Mouse (Mus musculus) embryonic facial prominence, embryonic 12.5 days (tissue): ENCODE data around the gene Tle6. TPM values are rescaled to one million over a fixed set of nuclear protein-coding genes. Genes with fewer than 3 reads are reported as not detected.

ENCODE experiments used
- ATAC-seq: fragments of 200-750 bp; cut with Nextera tagmentation; 2 replicates; pipeline ENCODE4 v1.8.0; 2017; ENCODE audit not compliant: insufficient number of reproducible peaks, insufficient read depth, low FRiP score, low TSS enrichment
- H3K27ac ChIP-seq: fragments of 300-500 bp; sonication (generic); 2 replicates; pipeline ENCODE4 v1.5.1; 2016; ENCODE audit warnings: mild to moderate bottlenecking
- H3K27me3 ChIP-seq: fragments of 300-500 bp; sonication (generic); 2 replicates; pipeline ENCODE4 v1.6.1; 2016; ENCODE audit warnings: mild to moderate bottlenecking, moderate library complexity
- H3K36me3 ChIP-seq: fragments of 300-500 bp; sonication (generic); 2 replicates; pipeline ENCODE4 v1.6.1; 2016; ENCODE audit warnings: mild to moderate bottlenecking
- H3K4me1 ChIP-seq: fragments of 300-500 bp; sonication (generic); 2 replicates; pipeline ENCODE4 v1.6.1; 2016
- H3K4me2 ChIP-seq: fragments of 300-500 bp; sonication (generic); replicated peaks from 2 replicates; pipeline ENCODE4 v1.6.1; 2016; ENCODE audit warnings: mild to moderate bottlenecking, moderate library complexity
- H3K4me3 ChIP-seq: fragments of 300-500 bp; sonication (generic); 2 replicates; pipeline ENCODE4 v1.5.1; 2016; ENCODE audit warnings: mild to moderate bottlenecking
- H3K9ac ChIP-seq: fragments of 300-500 bp; sonication (generic); 2 replicates; pipeline ENCODE4 v1.6.1; 2016; ENCODE audit warnings: mild to moderate bottlenecking, moderate library complexity
- H3K9me3 ChIP-seq: fragments of 300-500 bp; sonication (generic); 2 replicates; pipeline ENCODE4 v1.6.1; 2016; ENCODE audit warnings: mild to moderate bottlenecking, moderate library complexity
- WGBS: fragments of 180-500 bp; shearing (Covaris S2); methylation state at CpG from one replicate; pipeline ENCODE4 v1.1.7; 2016; 5-methylcytosine and 5-hydroxymethylcytosine counted together
- polyA plus RNA-seq: library from polyadenylated mRNA; unstranded; fragments of >200 nt; fragmentation: Nextera tagmentation; extraction: Ambion mirVana; gene quantifications from 2 replicates; pipeline ENCODE4 v1.2.1, GENCODE M21; 2016

The Tle6 gene
- polyA plus RNA-seq, 1 experiment from 2014 or later = 14.4 TPM

DNA sequence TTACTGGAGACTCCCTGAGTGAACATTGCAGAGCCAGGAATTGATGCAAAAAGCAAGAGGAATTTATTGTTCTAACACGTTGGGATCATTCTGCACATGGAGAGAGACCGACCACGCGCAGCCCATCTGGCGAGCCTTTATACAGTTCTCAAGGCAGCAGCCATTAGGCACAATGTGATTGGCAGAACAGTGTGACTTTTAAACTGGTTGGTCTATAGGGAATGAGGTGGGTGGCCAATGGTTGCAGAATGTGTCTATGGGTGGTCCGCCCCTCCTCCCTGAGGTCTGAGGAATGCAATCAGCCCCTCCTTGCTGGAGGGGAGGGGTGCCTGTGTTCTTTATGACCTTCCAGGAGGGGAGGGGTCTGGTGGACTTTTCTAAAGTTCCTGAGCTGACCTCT lies 14.6 kb upstream of the Tle6 start:
- H3K9me3 ChIP-seq = no peaks in the 10 kb centered on the region; the same call in 1 of the 2 replicates
- H3K4me2 ChIP-seq = no peak overlapping the region
- no peak overlapping the region for H3K4me3 ChIP-seq
- ATAC-seq = no peak
- no peak overlapping the region for H3K27ac ChIP-seq
- H3K4me1 ChIP-seq = peaks cover 4% of the 10 kb centered on the region; the same call in 1 of the 2 replicates
- WGBS = 53% methylated on average over 6 of the region's 6 CpGs
- H3K36me3 ChIP-seq = no peaks in the 10 kb centered on the region
- no peak overlapping the region for H3K9ac ChIP-seq
- no peaks in the 10 kb centered on the region for H3K27me3 ChIP-seq

DNA sequence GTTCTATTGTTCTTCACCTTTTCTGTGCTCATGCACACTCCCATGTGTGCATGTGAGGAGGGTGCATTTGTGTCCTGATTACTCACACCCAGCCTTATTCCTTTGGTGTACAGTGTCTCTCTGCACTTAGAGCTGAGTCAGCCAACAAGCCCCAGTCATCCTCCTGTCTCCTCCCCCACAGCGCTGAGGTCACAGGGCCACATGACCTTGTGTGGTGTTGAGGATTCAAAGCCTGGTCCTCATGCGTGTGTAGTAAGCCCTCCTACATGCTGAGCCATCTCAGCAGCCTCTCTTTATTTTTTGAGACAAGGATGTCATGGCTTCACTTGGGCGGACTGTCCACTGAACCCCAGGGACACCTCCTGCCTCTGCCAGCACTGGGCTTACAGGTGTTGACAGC lies 11.9 kb upstream of the Tle6 start:
- no peaks in the 10 kb centered on the region for H3K36me3 ChIP-seq
- no peak overlapping the region for H3K4me2 ChIP-seq
- H3K9ac ChIP-seq = no peak overlapping the region
- no peak overlapping the region for H3K4me3 ChIP-seq
- H3K4me1 ChIP-seq = peaks cover 4% of the 10 kb centered on the region; the same call in 1 of the 2 replicates
- ATAC-seq = no peak
- H3K9me3 ChIP-seq = no peaks in the 10 kb centered on the region; the same call in 1 of the 2 replicates
- 62% methylated on average over 3 of the region's 3 CpGs for WGBS
- H3K27ac ChIP-seq = no peak overlapping the region
- no peaks in the 10 kb centered on the region for H3K27me3 ChIP-seq

DNA sequence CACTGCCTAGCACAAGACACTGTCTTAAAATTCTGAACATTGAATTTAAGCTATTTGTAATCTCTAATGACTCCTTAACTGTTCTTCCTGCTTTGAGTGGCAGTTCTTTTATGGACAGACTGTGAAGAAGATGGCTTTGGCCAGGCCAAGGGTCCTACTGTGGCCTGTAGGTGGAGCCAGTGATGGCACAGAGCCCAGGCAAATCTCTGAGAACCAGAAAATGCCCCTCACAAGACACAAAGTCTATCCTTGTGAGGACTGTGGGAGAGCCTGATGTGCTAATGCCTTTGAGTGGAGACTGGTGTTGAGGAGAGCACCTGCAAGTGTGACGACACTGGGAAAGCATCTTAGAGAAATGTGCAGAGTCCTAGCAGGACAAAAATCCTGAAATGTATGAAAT lies 7.4 kb upstream of the Tle6 start:
- H3K9me3 ChIP-seq = no peaks in the 10 kb centered on the region; the same call in 1 of the 2 replicates
- H3K27me3 ChIP-seq = no peaks in the 10 kb centered on the region
- H3K36me3 ChIP-seq = no peaks in the 10 kb centered on the region
- no peak overlapping the region for H3K4me3 ChIP-seq
- ATAC-seq = no peak
- no peak overlapping the region for H3K9ac ChIP-seq
- H3K4me2 ChIP-seq = no peak overlapping the region
- peaks cover 15% of the 10 kb centered on the region for H3K4me1 ChIP-seq
- no peak overlapping the region for H3K27ac ChIP-seq
- 86% methylated on average over 1 of the region's 1 CpGs for WGBS

DNA sequence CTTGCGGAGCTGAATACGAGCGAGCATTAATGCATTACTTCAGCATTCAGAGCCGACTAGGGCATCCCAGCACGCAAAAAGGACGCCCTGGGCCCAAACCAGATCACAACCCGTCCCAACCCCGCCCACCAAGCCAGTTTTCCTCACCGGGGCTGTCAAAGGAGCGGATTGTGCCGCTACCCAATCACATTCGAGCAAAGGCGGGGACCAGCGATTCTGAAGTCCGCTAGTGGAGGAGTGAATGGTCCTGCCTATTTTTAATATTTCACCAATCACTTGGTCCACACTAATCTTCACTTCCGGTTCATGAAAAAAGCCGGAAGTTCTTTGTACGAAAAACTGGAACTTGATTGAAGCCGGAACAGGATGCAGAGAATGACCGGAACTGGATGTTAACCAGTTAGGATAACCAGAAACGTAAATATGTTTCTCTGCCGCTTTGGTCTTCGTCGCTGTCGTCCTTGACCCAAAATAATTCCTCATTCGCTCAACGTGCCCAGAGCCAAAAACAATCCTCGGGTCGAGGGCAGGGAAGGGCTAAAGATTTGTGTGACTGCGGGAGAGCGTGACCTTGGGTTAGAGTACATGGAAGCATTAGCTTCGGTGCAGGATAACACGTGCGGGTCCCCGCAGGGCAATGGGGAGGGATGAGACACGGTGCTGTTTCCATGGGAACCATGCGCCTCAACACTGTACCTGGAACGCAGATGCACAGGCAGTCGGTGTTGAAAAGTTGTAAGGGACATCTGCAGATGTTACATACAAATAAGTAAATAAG lies 5.3 kb upstream of the Tle6 start, which contains the start of gene BC025920:
Gene BC025920, plus strand, starts transcription at position 297 of the 778 bp plus-strand sequence.
- peak; percentile 71 for ATAC-seq
- peak within 1 kb of the TSS; percentile 90 for H3K27ac ChIP-seq
- peaks cover 32% of the 10 kb centered on the region for H3K4me1 ChIP-seq
- H3K9me3 ChIP-seq = no peaks in the 10 kb centered on the region; the same call in 1 of the 2 replicates
- H3K4me2 ChIP-seq = peak within 1 kb of the TSS; percentile 85
- H3K27me3 ChIP-seq = no peaks in the 10 kb centered on the region
- H3K36me3 ChIP-seq = no peaks in the 10 kb centered on the region
- peak within 1 kb of the TSS; percentile 48 for H3K9ac ChIP-seq
- WGBS = under 1% methylated on average over 39 of the region's 39 CpGs
- H3K4me3 ChIP-seq = peak within 1 kb of the TSS; percentile 54

DNA sequence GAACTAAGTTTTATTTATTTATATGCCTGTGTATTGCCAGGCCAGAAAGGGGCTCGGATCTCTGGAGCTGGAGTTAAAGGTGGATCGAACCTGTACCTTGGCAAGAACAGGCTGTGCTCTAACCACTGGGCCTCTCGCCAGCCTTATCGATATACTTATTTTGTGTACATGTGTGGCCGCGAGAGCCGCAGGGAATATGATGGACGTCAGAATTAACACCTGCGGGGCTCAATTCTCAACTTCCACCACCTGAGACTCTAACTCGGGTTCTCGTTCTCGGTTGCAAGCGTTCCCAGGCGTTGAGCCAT lies 4.7 kb upstream of the Tle6 start:
- Histone ChIP-seq H3K9me3 (no peaks in the 10 kb centered on the region), H3K9ac (peak overlapping the region; percentile 28; the same call in 1 of the 2 replicates), H3K27me3 (no peaks in the 10 kb centered on the region), H3K27ac (peak overlapping the region; percentile 90), H3K36me3 (no peaks in the 10 kb centered on the region), H3K4me1 (peaks cover 33% of the 10 kb centered on the region), H3K4me3 (peak overlapping the region; percentile 54), H3K4me2 (peak overlapping the region; percentile 85)
- 5% methylated on average over 14 of the region's 14 CpGs for WGBS
- ATAC-seq = no peak

DNA sequence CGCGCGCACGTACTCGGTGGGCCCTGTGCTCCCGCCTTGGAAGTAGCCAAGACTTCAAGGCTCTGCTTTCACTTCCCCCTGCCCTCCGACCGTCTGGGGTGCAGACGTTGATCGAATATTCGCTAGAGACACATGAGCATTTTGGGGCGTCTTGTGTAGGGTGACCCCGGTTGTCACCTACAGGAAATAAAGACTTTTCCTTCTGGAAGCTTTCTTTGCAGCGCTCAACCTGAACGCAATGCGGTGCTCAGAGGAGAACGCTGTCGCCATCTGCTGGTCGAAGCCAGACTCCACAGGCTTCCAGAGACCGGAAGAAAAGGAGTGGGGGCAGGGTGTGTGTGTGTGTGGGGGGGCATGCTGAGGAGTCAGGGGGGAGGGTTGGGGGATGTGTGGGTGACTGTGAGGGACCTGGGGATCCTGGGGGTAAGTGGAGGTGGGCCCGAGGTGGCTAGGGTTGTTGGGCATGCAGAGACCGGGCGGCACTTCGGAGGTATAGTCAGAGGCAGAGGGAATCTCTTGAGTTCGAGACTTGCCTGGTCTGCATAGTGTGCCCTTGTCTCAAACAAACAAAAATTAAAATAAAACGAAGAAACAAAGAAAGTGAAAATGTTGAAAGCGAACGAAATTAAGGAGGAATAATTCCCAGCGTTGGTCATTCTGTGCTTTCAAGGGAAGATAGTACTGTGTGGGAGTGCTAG lies 4.2 kb upstream of the Tle6 start:
- Histone ChIP-seq H3K36me3 (no peaks in the 10 kb centered on the region), H3K27ac (peak overlapping the region; percentile 90), H3K4me3 (peak overlapping the region; percentile 54), H3K9ac (no peak overlapping the region), H3K27me3 (no peaks in the 10 kb centered on the region), H3K4me1 (peaks cover 35% of the 10 kb centered on the region), H3K4me2 (peak overlapping the region; percentile 85), H3K9me3 (no peaks in the 10 kb centered on the region)
- 19% methylated on average over 29 of the region's 29 CpGs for WGBS
- no peak for ATAC-seq

DNA sequence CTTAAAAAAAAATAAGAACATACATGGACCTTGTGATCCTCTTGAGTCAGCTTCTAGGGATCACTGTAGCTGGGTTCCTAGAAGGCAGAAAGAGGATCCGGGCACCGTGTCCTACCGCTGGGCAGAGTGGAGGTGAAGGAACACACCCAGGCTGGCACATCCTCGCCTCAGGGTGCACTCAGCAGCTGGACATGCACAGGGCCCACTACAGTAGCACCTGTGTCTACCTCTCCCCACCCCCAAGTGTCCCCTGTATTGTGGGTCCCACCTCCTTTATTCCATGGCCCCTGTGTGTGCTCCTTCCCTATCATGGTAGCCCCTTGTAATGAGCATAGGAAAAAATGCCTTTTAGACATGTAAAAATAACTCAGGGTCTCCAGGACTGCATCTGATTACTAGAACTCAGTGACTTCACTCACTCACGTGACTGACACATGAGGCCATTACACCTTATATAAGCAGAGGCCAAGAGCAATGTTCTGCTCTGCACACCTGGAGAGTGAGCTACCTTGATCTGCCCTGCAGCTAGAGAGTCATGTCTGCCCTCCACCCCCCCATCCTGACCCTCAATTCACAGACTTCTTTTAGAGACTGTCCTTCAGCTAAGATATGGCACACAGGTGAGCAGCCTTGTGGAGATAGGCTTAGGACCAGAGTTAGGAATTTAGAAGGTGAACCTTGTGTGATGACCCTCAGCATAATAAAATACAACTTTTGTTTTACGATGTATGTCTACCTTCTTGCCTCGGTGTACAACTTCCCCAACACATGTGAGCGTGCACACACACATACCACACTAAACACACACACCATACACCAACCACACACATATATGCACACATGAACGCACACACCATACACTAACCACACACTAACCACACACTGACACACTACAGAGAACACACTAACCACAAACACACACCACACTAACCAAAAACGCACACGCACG lies 3.4 kb upstream of the Tle6 start:
- peak overlapping the region; percentile 85 for H3K4me2 ChIP-seq
- ATAC-seq = no peak
- WGBS = 80% methylated on average over 12 of the region's 12 CpGs
- H3K27ac ChIP-seq = no peak overlapping the region; the same call in 1 of the 2 replicates
- no peaks in the 10 kb centered on the region for H3K9me3 ChIP-seq
- no peak overlapping the region for H3K4me3 ChIP-seq
- H3K27me3 ChIP-seq = no peaks in the 10 kb centered on the region
- H3K36me3 ChIP-seq = no peaks in the 10 kb centered on the region
- peaks cover 36% of the 10 kb centered on the region for H3K4me1 ChIP-seq
- no peak overlapping the region for H3K9ac ChIP-seq

DNA sequence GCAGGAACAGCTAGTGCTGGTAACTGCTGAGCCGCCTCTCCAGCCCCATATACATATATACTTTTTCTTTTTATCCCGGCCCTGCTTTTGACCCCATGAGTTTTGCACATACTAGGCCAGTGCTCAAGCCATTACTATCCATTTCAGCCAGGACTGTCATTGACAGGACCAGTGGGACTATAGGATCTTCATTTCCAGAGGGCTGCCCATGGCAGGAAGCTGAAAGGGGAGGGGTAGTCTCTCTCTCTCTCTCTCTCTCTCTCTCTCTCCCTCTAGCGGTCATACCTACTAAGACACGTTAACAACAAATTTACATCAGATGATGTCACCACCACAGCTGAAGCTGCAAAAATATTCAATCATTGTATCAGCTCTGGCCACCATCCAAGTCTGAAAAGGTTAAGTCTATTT lies 1.9 kb upstream of the Tle6 start:
- no peak overlapping the region for H3K9ac ChIP-seq
- no peak overlapping the region; the same call in 1 of the 2 replicates for H3K27ac ChIP-seq
- H3K4me1 ChIP-seq = peaks cover 47% of the 10 kb centered on the region
- H3K9me3 ChIP-seq = no peaks in the 10 kb centered on the region
- 14% methylated on average over 4 of the region's 4 CpGs for WGBS
- no peak overlapping the region for H3K4me3 ChIP-seq
- H3K27me3 ChIP-seq = no peaks in the 10 kb centered on the region
- no peak overlapping the region for H3K4me2 ChIP-seq
- H3K36me3 ChIP-seq = no peaks in the 10 kb centered on the region
- ATAC-seq = no peak

DNA sequence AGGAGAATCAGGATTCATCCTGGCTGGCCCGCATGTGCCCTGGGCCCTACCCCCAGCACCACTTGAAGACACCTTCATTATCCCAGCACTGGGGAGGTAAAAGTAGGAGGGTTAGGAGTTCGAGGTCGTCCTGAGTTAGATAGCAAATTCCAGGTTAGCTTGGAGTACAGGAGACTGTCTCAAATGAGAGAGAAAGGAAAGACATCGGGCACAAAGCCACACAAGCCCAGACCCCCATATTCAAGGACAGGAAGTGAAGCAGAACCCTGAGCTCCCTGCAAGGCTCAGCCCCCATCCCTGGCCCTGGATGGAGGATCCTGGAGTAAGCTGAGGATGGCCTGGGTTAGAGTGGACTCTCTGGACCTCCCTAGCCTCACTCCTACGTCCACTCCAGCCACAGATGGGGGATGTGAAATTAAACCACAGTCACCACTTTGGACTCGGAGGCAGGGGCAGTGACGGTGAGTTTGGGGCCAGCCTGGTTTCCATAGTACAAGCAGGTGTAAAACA lies 578 bp upstream of the Tle6 start:
- H3K4me1 ChIP-seq = peaks cover 54% of the 10 kb centered on the region
- H3K4me2 ChIP-seq = peak overlapping the region; percentile 42
- 0 out of 2 replicates have a peak overlapping the region, but pooled peaks have one; percentile 17 for H3K9ac ChIP-seq
- no peaks in the 10 kb centered on the region for H3K36me3 ChIP-seq
- WGBS = 11% methylated on average over 7 of the region's 7 CpGs
- H3K9me3 ChIP-seq = no peaks in the 10 kb centered on the region
- H3K27me3 ChIP-seq = no peaks in the 10 kb centered on the region
- peak overlapping the region; percentile 63; the same call in 1 of the 2 replicates for H3K27ac ChIP-seq
- ATAC-seq = 0 out of 2 replicates have a peak, but pooled peaks have one; percentile 17
- H3K4me3 ChIP-seq = no peak overlapping the region

DNA sequence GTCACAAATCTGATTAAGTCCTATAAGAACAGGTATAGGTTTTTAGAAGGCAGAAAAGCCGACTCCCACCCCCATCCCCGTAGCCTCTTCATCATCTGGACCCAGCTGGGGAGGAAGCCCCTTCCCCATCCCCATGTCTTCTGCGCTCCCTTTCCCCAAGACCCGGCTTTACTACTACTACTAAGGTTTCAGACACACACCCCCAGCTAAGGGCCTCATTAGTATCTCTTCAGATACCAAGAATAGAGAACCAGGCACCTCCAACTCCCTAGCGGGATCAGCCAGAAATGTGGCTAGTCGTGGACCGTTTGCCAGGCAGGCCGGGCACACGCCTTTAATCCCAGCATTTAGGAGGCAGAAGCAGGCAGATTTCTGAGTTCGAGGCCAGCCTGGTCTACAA lies 777 bp downstream of the Tle6 start:
- Histone ChIP-seq H3K27ac (peak overlapping the region; percentile 72), H3K9ac (no peak overlapping the region), H3K4me1 (peaks cover 61% of the 10 kb centered on the region), H3K27me3 (0 out of 2 replicates have a peak, but pooled peaks cover 4% of the 10 kb centered on the region), H3K36me3 (no peaks in the 10 kb centered on the region), H3K4me3 (no peak overlapping the region), H3K9me3 (no peaks in the 10 kb centered on the region), H3K4me2 (no peak overlapping the region)
- no peak for ATAC-seq
- WGBS = 43% methylated on average over 10 of the region's 10 CpGs

DNA sequence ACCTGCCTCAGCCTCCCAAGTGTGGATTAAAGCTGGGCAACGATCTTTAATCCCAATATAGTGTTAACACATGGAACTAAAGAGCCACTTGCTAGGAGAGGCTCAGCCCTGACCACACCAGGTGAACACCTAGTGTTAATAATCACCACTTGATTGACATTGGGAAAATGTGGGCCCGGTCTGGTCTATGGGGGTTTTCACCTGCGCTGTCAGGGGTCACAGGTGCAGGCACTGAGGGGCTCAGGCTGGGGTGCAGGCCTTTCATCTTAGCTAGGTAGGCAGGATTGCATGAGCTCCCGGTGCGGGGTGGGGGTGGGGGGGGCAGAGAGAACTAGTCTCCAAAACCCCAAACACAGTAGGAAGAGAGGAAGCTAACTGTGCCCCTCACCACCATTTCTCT lies 1.2 kb downstream of the Tle6 start:
- no peak for ATAC-seq
- 75% methylated on average over 5 of the region's 5 CpGs for WGBS
- Histone ChIP-seq H3K36me3 (no peaks in the 10 kb centered on the region), H3K9ac (no peak overlapping the region), H3K9me3 (no peaks in the 10 kb centered on the region), H3K27ac (peak overlapping the region; percentile 72; the same call in 1 of the 2 replicates), H3K4me1 (peaks cover 61% of the 10 kb centered on the region), H3K27me3 (peaks cover 4% of the 10 kb centered on the region; the same call in 1 of the 2 replicates), H3K4me3 (no peak overlapping the region), H3K4me2 (no peak overlapping the region)
